Mouse (Mus musculus) retina, adult 2 months (tissue): ENCODE results near the gene Acod1.

Experiments
- DNase-seq: peaks from one replicate; pipeline ENCODE4 v3.0.0-alpha.2; 2012; ENCODE audit warnings: low read depth, low spot score

The Acod1 gene

GRCm38 (mm10) chr14:103072731-103073130, 26.0 kb downstream of the Acod1 start:
- no peak for DNase-seq

GRCm38 (mm10) chr14:103073825-103074224, 27.0 kb downstream of the Acod1 start:
- DNase-seq = no peak

GRCm38 (mm10) chr14:103075166-103075565, 28.4 kb downstream of the Acod1 start:
- DNase-seq = no peak

- no peak for DNase-seq
Measured at GRCm38 (mm10) chr14:103077272-103078005, 30.7 kb downstream of the Acod1 start.

GRCm38 (mm10) chr14:103078006-103078912, 31.5 kb downstream of the Acod1 start:
- no peak for DNase-seq

- DNase-seq = no peak
Measured at GRCm38 (mm10) chr14:103079209-103079977, 32.6 kb downstream of the Acod1 start.

- DNase-seq = no peak
Measured at GRCm38 (mm10) chr14:103085840-103086533, 39.2 kb downstream of the Acod1 start.

- DNase-seq = no peak
Measured at GRCm38 (mm10) chr14:103086671-103087324, 40.0 kb downstream of the Acod1 start.

- no peak for DNase-seq
Measured at GRCm38 (mm10) chr14:103087846-103088245, 41.1 kb downstream of the Acod1 start.

- no peak for DNase-seq
Measured at GRCm38 (mm10) chr14:103088624-103089023, 41.8 kb downstream of the Acod1 start.

- no peak for DNase-seq
Measured at GRCm38 (mm10) chr14:103093236-103093635, 46.5 kb downstream of the Acod1 start.

GRCm38 (mm10) chr14:103093670-103094069, 46.9 kb downstream of the Acod1 start:
- DNase-seq = no peak

GRCm38 (mm10) chr14:103095036-103095435, 48.3 kb downstream of the Acod1 start:
- no peak for DNase-seq

- DNase-seq = no peak
Measured at GRCm38 (mm10) chr14:103095826-103096225, 49.0 kb downstream of the Acod1 start.

- no peak for DNase-seq
Measured at GRCm38 (mm10) chr14:103096621-103097020, 49.8 kb downstream of the Acod1 start.

GRCm38 (mm10) chr14:103098213-103098586, 51.4 kb downstream of the Acod1 start:
- no peak for DNase-seq

GRCm38 (mm10) chr14:103098587-103099235, 51.9 kb downstream of the Acod1 start:
- DNase-seq = peak; percentile 63

- DNase-seq = peak; percentile 74
Measured at GRCm38 (mm10) chr14:103099238-103099933, 52.6 kb downstream of the Acod1 start, which contains the start of gene Fbxl3. Gene Fbxl3 (minus strand): TSS chr14:103099566.

- DNase-seq = no peak
Measured at GRCm38 (mm10) chr14:103100296-103100695, 53.5 kb downstream of the Acod1 start.

- no peak for DNase-seq
Measured at GRCm38 (mm10) chr14:103101171-103101570, 54.4 kb downstream of the Acod1 start.
